Mouse (Mus musculus): Measurements from ENCODE around the gene Glp2r. TPM values are rescaled to one million over a fixed set of nuclear protein-coding genes. Genes with fewer than 3 reads are reported as not detected.

Gene Glp2r
- under 1 TPM in 1 of 2 experiments, not detected in 1; 0.06 TPM for total RNA-seq (2021)
- long read RNA-seq, experiment 1, partial matches to known transcripts: 0 of 5 reads
- long read RNA-seq, experiment 1, other reads (novel, unspliced or antisense): 5 of 5 reads
- long read RNA-seq, experiment 2, partial matches to known transcripts: 0 of 7 reads
- long read RNA-seq, experiment 2, other reads (novel, unspliced or antisense): 7 of 7 reads

- no peak for DNase-seq
Observed at GRCm38 (mm10) chr11:67771053-67771452, at the start of gene Glp2r. Gene Glp2r, minus strand, starts transcription at chr11:67771153.

- peak; percentile 61 for DNase-seq
Observed at GRCm38 (mm10) chr11:67820221-67820620, 49.3 kb upstream of the Glp2r start.

DNA sequence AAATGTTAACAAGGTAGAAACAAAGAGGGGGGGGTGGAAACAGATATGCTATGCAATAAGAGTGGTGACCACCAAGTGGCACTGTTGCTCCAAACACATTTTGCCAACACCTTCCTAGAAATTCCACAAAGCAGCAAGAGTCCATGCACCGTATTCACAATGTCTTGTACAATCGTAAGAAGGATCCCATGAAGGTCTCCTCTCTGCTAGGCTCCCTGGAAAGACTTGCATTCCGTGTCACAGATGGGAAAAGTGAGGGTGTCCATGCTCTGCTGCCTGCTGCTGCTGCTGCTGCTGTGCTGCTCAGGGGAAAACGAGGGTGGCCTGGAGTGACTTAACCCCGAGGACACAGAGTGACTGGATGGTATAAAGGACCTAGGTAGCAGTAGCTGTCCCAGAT lies 48.7 kb upstream of the Glp2r start:
- DNase-seq: peak; percentile 41

DNA sequence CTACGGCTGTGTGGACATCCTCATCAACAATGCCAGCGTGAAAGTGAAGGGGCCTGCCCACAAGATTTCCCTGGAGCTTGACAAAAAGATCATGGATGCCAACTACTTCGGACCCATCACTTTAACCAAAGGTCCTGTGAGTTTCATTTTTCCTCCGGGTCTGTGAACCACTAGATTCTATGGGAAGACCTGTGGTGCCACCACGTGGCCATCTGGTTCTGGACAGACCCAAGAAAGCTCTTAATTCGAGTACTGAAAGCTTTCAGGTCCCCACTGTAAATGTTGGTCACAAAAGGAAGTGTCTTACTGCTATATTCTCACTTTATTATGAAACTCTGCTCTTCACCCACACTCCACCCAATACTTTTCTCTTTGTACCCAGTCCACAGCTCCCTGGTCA lies 40.6 kb upstream of the Glp2r start:
- peak; percentile 24 for DNase-seq

GRCm38 (mm10) chr11:67808051-67808450 lies 37.1 kb upstream of the Glp2r start:
- no peak for DNase-seq

GRCm38 (mm10) chr11:67806832-67807597 lies 36.1 kb upstream of the Glp2r start:
- no peak for DNase-seq

DNA sequence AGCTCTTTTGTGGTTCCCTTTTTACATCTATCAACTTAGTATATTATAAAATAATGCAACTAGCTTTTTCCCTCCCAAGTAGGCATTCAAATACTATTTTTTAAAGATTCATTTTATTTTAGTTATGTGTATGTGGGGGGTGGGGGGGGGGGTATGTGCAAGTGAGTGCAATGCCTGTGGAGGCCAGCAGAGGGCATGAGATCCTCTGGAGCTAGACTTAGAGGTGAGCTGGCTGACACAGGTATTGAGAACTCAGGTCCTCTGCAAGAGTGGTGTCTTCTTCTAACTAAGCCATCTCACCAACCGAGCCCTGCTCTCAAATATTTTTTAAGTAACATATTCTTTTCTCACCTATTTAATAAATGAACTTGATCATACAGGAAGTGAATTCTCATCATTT lies 34.6 kb upstream of the Glp2r start:
- DNase-seq: no peak

DNA sequence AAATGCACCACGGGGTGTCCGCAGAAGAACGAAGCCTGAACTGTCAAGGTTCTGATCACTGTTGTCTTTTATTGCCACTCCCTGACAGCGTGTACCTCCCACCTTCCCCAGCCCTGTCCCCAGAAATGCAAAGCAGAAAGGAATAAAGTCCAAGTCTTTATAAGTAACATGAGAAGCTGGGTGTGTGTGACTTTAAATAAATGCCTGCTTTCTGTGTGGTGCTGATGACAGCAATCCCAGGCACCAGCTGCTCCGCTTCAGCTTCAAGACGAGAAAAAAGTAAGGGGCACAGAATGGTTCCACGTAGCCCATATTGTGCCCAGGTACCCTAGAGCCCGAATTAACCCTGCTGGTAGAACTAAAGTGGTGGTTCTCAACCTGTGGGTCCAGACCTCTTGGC lies 30.2 kb upstream of the Glp2r start:
- no peak for DNase-seq

- DNase-seq: no peak
Observed at GRCm38 (mm10) chr11:67800130-67800723, 29.3 kb upstream of the Glp2r start.

DNA sequence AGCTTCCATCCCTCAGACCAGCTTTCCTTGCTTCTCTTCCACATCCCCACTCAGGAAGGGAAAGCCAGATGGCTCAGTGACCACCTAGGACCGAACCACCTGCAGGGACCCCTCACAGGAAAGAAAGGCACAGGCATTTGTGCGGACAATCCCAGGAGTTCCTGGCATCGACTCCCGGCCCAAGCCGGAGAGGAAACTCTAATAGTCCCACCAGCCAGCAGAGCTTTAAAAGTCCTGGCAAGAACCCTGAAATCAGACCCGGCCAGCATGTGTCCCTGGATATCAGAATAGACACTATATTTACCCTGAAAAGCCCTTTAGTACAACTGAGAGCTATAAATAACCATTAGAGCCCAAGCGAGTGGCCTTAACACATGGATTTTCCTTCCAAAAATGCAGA lies 27.0 kb upstream of the Glp2r start, which contains the start of gene Dhrs7c:
Gene Dhrs7c (plus strand): TSS at position 257 of the 400 bp plus-strand sequence.
- no peak for DNase-seq

GRCm38 (mm10) chr11:67790182-67790581 lies 19.2 kb upstream of the Glp2r start:
- DNase-seq: no peak

DNA sequence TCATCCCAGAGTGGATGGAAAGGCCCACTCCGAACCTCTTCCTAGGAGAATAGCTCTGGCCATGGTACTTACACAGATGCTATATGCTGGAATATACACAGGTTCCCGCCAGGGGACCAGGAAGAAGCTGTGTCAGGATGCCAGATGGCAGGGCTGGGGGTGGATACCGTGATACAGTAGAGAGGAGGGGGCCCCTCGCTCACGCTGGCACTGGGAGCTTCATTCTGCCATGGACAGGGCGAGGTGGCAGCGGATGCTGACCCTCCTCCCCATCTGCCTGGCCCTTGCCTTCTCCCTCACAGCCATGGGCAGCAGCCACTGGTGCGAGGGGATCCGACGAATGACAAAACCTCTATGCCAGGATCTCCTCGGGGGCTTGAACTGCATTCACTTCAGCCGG lies 3.4 kb upstream of the Glp2r start, which contains the start of gene Gsg1l2:
Gene Gsg1l2 (plus strand): TSS at position 230 of the 400 bp plus-strand sequence.
- no peak for DNase-seq

- peak; percentile 63 for DNase-seq
Observed at GRCm38 (mm10) chr11:67772577-67772976, 1.6 kb upstream of the Glp2r start.

DNA sequence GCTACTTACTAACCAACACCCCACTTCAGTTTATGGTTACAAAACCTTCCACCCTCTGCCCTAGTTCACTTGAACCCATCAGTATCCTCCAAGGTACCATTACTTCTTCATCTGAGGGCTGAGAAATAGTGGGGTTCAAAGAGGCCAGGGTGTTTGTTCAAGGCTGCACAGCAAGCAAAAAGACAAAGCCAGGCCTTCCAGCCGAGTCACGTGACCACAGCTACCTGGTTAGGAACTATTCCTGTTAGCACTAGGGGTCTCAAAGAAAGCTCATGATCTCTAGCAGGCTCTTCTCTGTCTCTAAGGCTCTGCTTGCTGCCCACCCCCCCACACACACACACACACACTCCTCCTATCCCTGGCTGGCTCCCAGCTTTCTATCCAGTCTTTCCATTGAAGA lies 738 bp upstream of the Glp2r start:
- DNase-seq: no peak

- DNase-seq: peak; percentile 17
Observed at GRCm38 (mm10) chr11:67757373-67758167, 13.4 kb downstream of the Glp2r start.

- DNase-seq: no peak
Observed at GRCm38 (mm10) chr11:67756287-67756686, 14.7 kb downstream of the Glp2r start.

GRCm38 (mm10) chr11:67741569-67741968 lies 29.4 kb downstream of the Glp2r start:
- no peak for DNase-seq

DNA sequence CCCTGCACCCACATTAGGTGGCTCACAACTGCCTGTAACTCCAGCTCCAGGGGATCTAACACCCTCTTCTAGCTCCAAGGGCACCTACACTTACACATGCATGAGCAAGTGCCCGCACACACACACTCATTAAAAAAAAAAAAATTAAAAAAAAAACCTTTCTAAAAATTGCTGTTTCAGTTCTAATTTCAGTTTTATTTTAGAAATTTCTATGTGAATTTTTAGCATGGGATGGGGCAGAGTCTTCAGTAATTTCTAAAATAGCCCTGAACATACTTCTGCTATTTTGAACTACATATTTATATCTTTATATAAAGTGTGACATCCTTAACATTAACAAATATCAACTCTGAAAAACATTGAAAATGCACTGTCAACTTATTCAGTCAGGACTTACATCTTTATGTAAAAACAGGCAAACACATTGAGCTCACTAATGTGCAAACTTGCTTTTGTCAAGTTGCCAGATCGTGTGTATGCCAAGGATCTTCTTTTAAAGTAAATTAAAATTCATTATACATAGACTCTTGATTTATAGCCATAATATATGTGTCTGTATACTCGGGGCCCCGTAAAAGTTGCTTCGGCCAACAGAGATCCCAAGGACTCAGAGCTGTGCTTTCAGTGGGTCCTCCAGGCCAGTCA lies 32.0 kb downstream of the Glp2r start:
- DNase-seq: no peak

GRCm38 (mm10) chr11:67738345-67738744 lies 32.6 kb downstream of the Glp2r start:
- DNase-seq: no peak

- DNase-seq: no peak
Observed at GRCm38 (mm10) chr11:67734597-67734996, 36.4 kb downstream of the Glp2r start.

GRCm38 (mm10) chr11:67733726-67734125 lies 37.2 kb downstream of the Glp2r start:
- DNase-seq: no peak

- no peak for DNase-seq
Observed at GRCm38 (mm10) chr11:67731056-67731455, 39.9 kb downstream of the Glp2r start.
